Mouse (Mus musculus): ENCODE results near the gene Sympk.
"Not testable (repeated sequence)": the region's sequence is repeated elsewhere in the genome, so short reads cannot be mapped to it uniquely, and the experiment has no call there.

The Sympk gene

GRCm38 (mm10) chr7:19052345-19053135 lies 28.4 kb downstream of the Sympk start:
- no peak for DNase-seq (ENCODE audit: low spot score in 2 of 2)

DNA sequence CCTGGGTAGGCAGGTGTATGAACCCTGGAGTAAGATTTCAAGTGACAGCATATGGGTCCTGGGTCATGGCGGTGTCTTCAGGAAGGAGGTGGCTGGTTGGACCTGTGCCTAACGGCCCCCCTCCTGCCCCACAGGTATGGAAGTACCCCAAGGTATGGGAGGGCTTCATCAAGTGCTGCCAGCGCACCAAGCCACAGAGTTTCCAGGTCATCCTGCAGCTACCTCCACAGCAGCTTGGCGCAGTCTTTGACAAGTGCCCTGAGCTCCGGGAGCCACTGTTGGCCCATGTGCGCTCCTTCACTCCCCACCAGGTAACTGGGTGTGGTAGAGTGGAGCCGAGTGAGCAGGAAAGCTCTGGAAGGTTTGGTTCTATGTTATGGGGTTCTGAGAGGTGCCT lies 29.0 kb downstream of the Sympk start:
- DNase-seq (ENCODE audit: low spot score in 2 of 2) = no peak

DNA sequence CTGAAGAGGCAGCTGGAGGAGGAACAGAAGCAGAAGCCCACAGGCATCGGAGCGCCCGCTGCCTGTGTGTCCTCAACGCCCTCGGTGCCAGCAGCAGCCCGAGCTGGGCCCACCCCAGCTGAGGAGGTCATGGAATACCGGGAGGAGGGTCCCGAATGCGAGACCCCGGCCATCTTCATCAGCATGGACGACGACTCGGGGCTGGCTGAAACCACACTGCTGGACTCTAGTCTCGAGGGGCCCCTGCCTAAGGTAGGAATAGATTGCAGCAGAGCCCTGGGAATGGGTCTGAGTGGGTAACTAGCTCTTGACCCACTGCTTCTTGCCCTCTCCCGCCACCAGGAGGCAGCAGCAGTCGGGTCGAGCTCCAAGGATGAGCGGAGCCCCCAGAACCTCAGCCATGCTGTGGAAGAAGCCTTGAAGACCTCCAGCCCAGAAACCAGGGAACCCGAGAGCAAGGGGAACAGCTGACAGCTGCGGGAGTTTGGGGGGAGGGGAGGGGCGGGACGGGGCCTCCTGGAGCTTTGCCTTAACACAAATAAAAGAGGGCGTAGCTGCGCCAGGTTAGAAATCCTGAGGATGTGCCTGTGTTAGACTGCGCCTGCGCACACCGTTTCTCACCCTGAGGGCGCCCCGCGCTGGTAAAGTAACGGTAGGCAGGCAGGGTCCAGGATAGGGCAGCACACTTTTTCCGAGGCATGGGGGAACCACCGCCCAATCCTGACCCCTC lies 30.0 kb downstream of the Sympk start, which contains the start of gene Rsph6a:
Rsph6a (plus strand) TSS at position 644 of the 730 bp plus-strand sequence.
- DNase-seq (ENCODE audit: low spot score in 2 of 2) = no peak

- DNase-seq (ENCODE audit: low spot score in 2 of 2) = no peak
Measured at GRCm38 (mm10) chr7:19054777-19055076, 30.6 kb downstream of the Sympk start.

GRCm38 (mm10) chr7:19055108-19055507 lies 30.9 kb downstream of the Sympk start:
- DNase-seq (ENCODE audit: low spot score in 2 of 2) = no peak

- peak in 1 of 2 experiments; percentile 52 for DNase-seq (ENCODE audit: low spot score in 2 of 2)
Measured at GRCm38 (mm10) chr7:19057405-19057804, 33.2 kb downstream of the Sympk start.

- no peak for DNase-seq (ENCODE audit: low spot score in 2 of 2)
Measured at GRCm38 (mm10) chr7:19065896-19066295, 41.7 kb downstream of the Sympk start.

GRCm38 (mm10) chr7:19067063-19067462 lies 42.9 kb downstream of the Sympk start:
- DNase-seq (ENCODE audit: low spot score in 2 of 2) = peak in 1 of 2 experiments; percentile 55

DNA sequence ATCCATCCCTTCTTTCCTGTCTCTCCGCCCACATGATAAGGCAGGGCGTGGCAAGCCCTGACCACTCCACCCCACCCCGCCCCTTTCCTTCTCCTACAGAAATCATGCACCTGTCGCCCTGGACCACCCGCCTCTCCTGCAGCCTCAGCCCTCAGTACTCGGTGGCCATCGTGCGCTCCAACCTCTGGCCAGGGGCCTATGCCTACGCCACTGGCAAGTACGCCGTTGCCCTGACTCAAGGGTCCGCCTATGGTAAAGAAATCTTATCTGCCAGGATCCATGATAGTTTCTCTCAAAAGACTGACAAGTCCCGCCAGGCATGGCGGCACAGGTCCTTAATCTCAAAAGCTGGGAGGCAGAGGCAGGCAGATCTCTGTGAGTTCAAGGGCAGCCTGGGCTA lies 43.8 kb downstream of the Sympk start:
- no peak for DNase-seq (ENCODE audit: low spot score in 2 of 2)

- DNase-seq (ENCODE audit: low spot score in 2 of 2) = no peak
Measured at GRCm38 (mm10) chr7:19068707-19069106, 44.5 kb downstream of the Sympk start.

- no peak for DNase-seq (ENCODE audit: low spot score in 2 of 2)
Measured at GRCm38 (mm10) chr7:19069500-19069899, 45.3 kb downstream of the Sympk start.

GRCm38 (mm10) chr7:19071024-19071423 lies 46.8 kb downstream of the Sympk start:
- DNase-seq (ENCODE audit: low spot score in 2 of 2) = not testable (repeated sequence)

- DNase-seq (ENCODE audit: low spot score in 2 of 2) = no peak
Measured at GRCm38 (mm10) chr7:19073504-19073903, 49.3 kb downstream of the Sympk start.

DNA sequence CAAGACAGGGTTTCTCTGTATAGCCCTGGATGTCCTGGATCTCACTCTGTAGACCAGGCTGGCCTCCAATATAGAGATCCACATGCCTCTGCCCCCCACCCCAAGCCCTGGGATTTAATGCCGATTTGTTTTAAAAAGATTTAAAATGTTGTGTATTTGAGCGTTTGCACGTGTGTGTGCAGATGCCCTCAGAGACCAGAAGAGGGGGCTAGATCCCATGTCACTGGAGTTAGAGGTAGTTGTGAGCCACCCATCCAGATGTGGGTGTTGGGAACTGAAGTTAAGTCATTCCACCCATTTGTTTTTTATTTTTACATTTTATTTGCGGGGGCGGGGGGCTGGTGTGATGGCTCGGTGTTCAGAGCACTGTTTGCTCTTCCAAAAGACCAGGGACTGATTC lies 50.3 kb downstream of the Sympk start:
- no peak for DNase-seq (ENCODE audit: low spot score in 2 of 2)

DNA sequence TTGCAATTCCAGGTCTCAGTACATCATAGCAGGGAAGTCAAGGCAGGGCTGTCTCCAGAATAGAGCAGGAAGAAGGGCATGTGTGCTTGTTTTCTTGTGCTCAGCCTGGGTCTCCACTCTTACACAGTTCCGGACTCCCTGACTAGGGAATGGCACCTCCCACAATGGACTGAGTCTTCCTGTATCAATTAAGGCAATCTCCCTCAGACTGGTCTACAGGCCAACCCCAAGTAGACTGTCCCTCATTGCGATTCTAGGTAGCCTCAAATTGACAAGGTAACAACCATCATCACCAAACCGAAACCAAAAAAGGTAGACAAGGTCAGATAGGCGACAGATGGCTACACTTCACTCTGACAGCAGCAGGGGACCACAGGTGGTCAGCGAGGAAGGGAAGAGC lies 51.1 kb downstream of the Sympk start:
- no peak for DNase-seq (ENCODE audit: low spot score in 2 of 2)

- peak; percentile 96 for DNase-seq (ENCODE audit: low spot score in 2 of 2)
Measured at GRCm38 (mm10) chr7:19075723-19076585, 51.8 kb downstream of the Sympk start, which contains the start of gene Dmwd. Gene Dmwd (plus strand): TSS chr7:19076227.

GRCm38 (mm10) chr7:19076586-19076991 lies 52.4 kb downstream of the Sympk start:
- no peak for DNase-seq (ENCODE audit: low spot score in 2 of 2)

- DNase-seq (ENCODE audit: low spot score in 2 of 2) = no peak
Measured at GRCm38 (mm10) chr7:19077761-19078160, 53.6 kb downstream of the Sympk start.

DNA sequence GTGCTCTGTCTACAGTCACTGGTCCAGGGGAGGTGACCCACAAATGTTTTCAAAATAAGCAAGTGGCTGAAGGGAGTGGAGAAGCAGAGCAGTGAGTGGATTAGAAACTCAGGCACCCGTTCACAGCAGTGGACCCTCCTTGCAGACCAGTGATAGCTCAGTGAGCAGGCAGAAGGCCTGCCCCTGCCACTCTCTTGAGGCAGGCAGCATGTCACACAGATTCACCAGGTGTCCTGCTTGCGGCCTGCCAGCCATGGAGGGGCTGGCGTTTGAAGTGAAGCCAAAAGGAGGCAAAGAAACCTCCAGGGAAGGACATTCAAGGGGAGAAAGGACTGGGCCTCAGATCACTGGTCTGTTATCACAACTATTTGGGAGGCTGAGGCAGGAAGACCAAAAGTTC lies 54.6 kb downstream of the Sympk start:
- DNase-seq (ENCODE audit: low spot score in 2 of 2) = no peak

- no peak for DNase-seq (ENCODE audit: low spot score in 2 of 2)
Measured at GRCm38 (mm10) chr7:19080451-19080950, 56.3 kb downstream of the Sympk start.

DNA sequence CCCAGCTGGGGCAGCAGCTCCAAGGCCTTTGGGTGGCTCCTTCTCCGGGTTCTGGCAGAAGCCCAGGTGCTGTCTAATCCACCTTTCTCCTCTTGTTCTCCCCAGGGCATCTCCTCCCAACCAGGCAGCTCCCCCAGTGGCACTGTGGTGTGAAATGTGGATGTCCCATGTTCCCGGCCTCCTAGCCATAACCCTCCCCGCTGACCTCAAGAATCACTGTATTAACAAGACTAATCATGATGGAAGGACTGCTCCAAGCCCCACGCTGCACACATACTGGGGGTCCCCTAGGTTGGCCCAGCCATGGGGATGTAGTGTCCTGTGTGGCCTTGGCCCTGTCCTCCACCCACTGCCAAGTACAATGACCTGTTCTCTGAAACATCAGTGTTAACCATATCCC lies 58.0 kb downstream of the Sympk start:
- no peak for DNase-seq (ENCODE audit: low spot score in 2 of 2)

DNA sequence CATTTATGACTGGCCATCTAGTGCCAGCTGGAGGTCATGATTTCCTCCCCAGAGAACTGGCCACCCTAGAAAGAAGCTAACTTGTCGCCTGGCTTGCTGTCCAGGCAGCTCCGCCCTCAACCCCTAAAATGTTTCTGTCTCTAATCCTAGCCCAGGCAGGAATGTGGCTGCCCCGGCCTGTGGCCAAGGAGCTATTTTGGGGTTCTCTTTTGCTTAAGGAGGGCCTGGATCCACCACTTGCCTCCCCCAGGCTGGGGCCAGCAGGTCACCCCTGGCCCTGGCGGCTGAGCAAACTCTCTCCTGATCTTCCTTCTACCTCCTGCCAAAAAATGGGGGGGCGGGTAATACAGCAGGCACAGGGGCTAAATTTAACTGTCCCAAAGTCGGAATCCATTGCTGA lies 58.9 kb downstream of the Sympk start:
- no peak for DNase-seq (ENCODE audit: low spot score in 2 of 2)

Measured in urinary bladder, postnatal 4 days (tissue).